Mouse (Mus musculus) layer of hippocampus, adult 11-12 months (tissue): Measurements from ENCODE around the gene Rybp.

Experiments
- DNase-seq: peaks from one replicate; pipeline ENCODE4 v3.0.0; 2022; ENCODE audit warnings: low spot score

Rybp gene

GRCm38 (mm10) chr6:100188883-100189743 is 98.2 kb downstream of the Rybp start:
- no peak for DNase-seq

- no peak for DNase-seq
Observed at GRCm38 (mm10) chr6:100187821-100188220, 99.5 kb downstream of the Rybp start.

GRCm38 (mm10) chr6:100186789-100187188 is 100.5 kb downstream of the Rybp start:
- DNase-seq: no peak

- DNase-seq: no peak
Observed at GRCm38 (mm10) chr6:100185524-100185923, 101.8 kb downstream of the Rybp start.

GRCm38 (mm10) chr6:100183344-100183743 is 103.9 kb downstream of the Rybp start:
- no peak for DNase-seq

GRCm38 (mm10) chr6:100180883-100181262 is 106.4 kb downstream of the Rybp start:
- DNase-seq: no peak

GRCm38 (mm10) chr6:100180213-100180882 is 106.9 kb downstream of the Rybp start:
- DNase-seq: no peak

- DNase-seq: no peak
Observed at GRCm38 (mm10) chr6:100178830-100179229, 108.5 kb downstream of the Rybp start.
